Mouse (Mus musculus): ENCODE results near the gene Tuba1a. TPM values are rescaled to one million over a fixed set of nuclear protein-coding genes. Genes with fewer than 3 reads are reported as not detected.
"Not testable (repeated sequence)": the region's sequence is repeated elsewhere in the genome, so short reads cannot be mapped to it uniquely, and the experiment has no call there.

The Tuba1a gene
- polyA plus RNA-seq, 1 experiment from 2014 or later = 17,671 TPM

GRCm38 (mm10) chr15:98982100-98982499 is 28.6 kb upstream of the Tuba1a start:
- no peak overlapping the region for H3K4me2 ChIP-seq
- no peaks in the 10 kb centered on the region for H3K27me3 ChIP-seq (replicated peaks)
- peak overlapping the region; percentile 96 for H3K27ac ChIP-seq
- H3K4me3 ChIP-seq = no peak overlapping the region
- no peaks in the 10 kb centered on the region for H3K36me3 ChIP-seq (replicated peaks)
- no peaks in the 10 kb centered on the region for H3K9me3 ChIP-seq
- no peak for ATAC-seq (replicated peaks)
- no peak overlapping the region for H3K9ac ChIP-seq
- WGBS = 49% methylated on average over 6 of the region's 6 CpGs
- H3K4me1 ChIP-seq = peaks cover 57% of the 10 kb centered on the region

- H3K36me3 ChIP-seq (replicated peaks) = no peaks in the 10 kb centered on the region
- H3K4me3 ChIP-seq = no peak overlapping the region
- no peak for ATAC-seq (replicated peaks)
- no peak overlapping the region for H3K4me2 ChIP-seq
- no peak overlapping the region for H3K9ac ChIP-seq
- WGBS = 27% methylated on average over 7 of the region's 7 CpGs
- no peaks in the 10 kb centered on the region for H3K27me3 ChIP-seq (replicated peaks)
- peak overlapping the region; percentile 92 for H3K27ac ChIP-seq
- H3K9me3 ChIP-seq = no peaks in the 10 kb centered on the region
- peaks cover 55% of the 10 kb centered on the region for H3K4me1 ChIP-seq
Measured at GRCm38 (mm10) chr15:98980012-98980614, 26.6 kb upstream of the Tuba1a start.

GRCm38 (mm10) chr15:98978409-98979172 is 25.1 kb upstream of the Tuba1a start:
- Histone ChIP-seq H3K9me3 (no peaks in the 10 kb centered on the region), H3K4me1 (peaks cover 55% of the 10 kb centered on the region), H3K36me3 (replicated peaks) (no peaks in the 10 kb centered on the region), H3K27me3 (replicated peaks) (no peaks in the 10 kb centered on the region), H3K27ac (peak overlapping the region; percentile 92), H3K4me2 (peak overlapping the region; percentile 49), H3K4me3 (peak overlapping the region; percentile 22; the same call in 1 of the 2 replicates), H3K9ac (peak overlapping the region; percentile 30; the same call in 1 of the 2 replicates)
- WGBS = 29% methylated on average over 20 of the region's 20 CpGs
- ATAC-seq (replicated peaks) = no peak

- Histone ChIP-seq H3K27ac (peak overlapping the region; percentile 92), H3K4me1 (peaks cover 55% of the 10 kb centered on the region), H3K36me3 (replicated peaks) (no peaks in the 10 kb centered on the region), H3K4me2 (peak overlapping the region; percentile 49), H3K4me3 (peak overlapping the region; percentile 22), H3K9me3 (no peaks in the 10 kb centered on the region), H3K27me3 (replicated peaks) (no peaks in the 10 kb centered on the region), H3K9ac (peak overlapping the region; percentile 30; the same call in 1 of the 2 replicates)
- WGBS = 14% methylated on average over 14 of the region's 14 CpGs
- peak; percentile 83 for ATAC-seq (replicated peaks)
Measured at GRCm38 (mm10) chr15:98977759-98978408, 24.4 kb upstream of the Tuba1a start.

- Histone ChIP-seq H3K9ac (peak overlapping the region; percentile 30; the same call in 1 of the 2 replicates), H3K4me3 (peak overlapping the region; percentile 22), H3K9me3 (no peaks in the 10 kb centered on the region), H3K36me3 (replicated peaks) (no peaks in the 10 kb centered on the region), H3K27me3 (replicated peaks) (no peaks in the 10 kb centered on the region), H3K27ac (peak overlapping the region; percentile 92), H3K4me1 (peaks cover 56% of the 10 kb centered on the region), H3K4me2 (peak overlapping the region; percentile 49)
- 52% methylated on average over 21 of the region's 21 CpGs for WGBS
- no peak for ATAC-seq (replicated peaks)
Measured at GRCm38 (mm10) chr15:98976763-98977758, 23.6 kb upstream of the Tuba1a start.

- Histone ChIP-seq H3K4me2 (no peak overlapping the region), H3K9me3 (no peaks in the 10 kb centered on the region), H3K9ac (no peak overlapping the region), H3K27ac (peak overlapping the region; percentile 97), H3K27me3 (replicated peaks) (no peaks in the 10 kb centered on the region), H3K4me3 (no peak overlapping the region), H3K36me3 (replicated peaks) (no peaks in the 10 kb centered on the region), H3K4me1 (peaks cover 70% of the 10 kb centered on the region)
- 76% methylated on average over 9 of the region's 9 CpGs for WGBS
- ATAC-seq (replicated peaks) = no peak
Measured at GRCm38 (mm10) chr15:98973015-98973614, 19.6 kb upstream of the Tuba1a start.

- Histone ChIP-seq H3K4me2 (peak overlapping the region; percentile 53), H3K9ac (peak overlapping the region; percentile 40), H3K4me3 (peak overlapping the region; percentile 25), H3K4me1 (peaks cover 60% of the 10 kb centered on the region), H3K27ac (peak overlapping the region; percentile 97)
- not testable (repeated sequence) for H3K9me3 ChIP-seq; H3K27me3 ChIP-seq (replicated peaks); H3K36me3 ChIP-seq (replicated peaks)
- WGBS = 36% methylated on average over 15 of the region's 15 CpGs
- peak; percentile 65 for ATAC-seq (replicated peaks)
Measured at GRCm38 (mm10) chr15:98971576-98972320, 18.2 kb upstream of the Tuba1a start.

GRCm38 (mm10) chr15:98971111-98971510 is 17.6 kb upstream of the Tuba1a start:
- H3K4me3 ChIP-seq = peak overlapping the region; percentile 25
- no peaks in the 10 kb centered on the region for H3K27me3 ChIP-seq (replicated peaks)
- ATAC-seq (replicated peaks) = peak; percentile 81
- H3K9ac ChIP-seq = peak overlapping the region; percentile 40
- WGBS = 3% methylated on average over 4 of the region's 4 CpGs
- peaks cover 57% of the 10 kb centered on the region for H3K4me1 ChIP-seq
- H3K4me2 ChIP-seq = peak overlapping the region; percentile 53
- no peaks in the 10 kb centered on the region for H3K36me3 ChIP-seq (replicated peaks)
- H3K27ac ChIP-seq = peak overlapping the region; percentile 97
- H3K9me3 ChIP-seq = no peaks in the 10 kb centered on the region

- H3K36me3 ChIP-seq (replicated peaks) = no peaks in the 10 kb centered on the region
- H3K27ac ChIP-seq = peak overlapping the region; percentile 97
- no peaks in the 10 kb centered on the region for H3K9me3 ChIP-seq
- ATAC-seq (replicated peaks) = no peak
- no peaks in the 10 kb centered on the region for H3K27me3 ChIP-seq (replicated peaks)
- H3K4me2 ChIP-seq = peak overlapping the region; percentile 53
- H3K4me1 ChIP-seq = peaks cover 60% of the 10 kb centered on the region
- 2% methylated on average over 16 of the region's 16 CpGs for WGBS
- peak overlapping the region; percentile 11 for H3K9ac ChIP-seq
- peak overlapping the region; percentile 3; the same call in 1 of the 2 replicates for H3K4me3 ChIP-seq
Measured at GRCm38 (mm10) chr15:98969372-98970101, 16.0 kb upstream of the Tuba1a start.

GRCm38 (mm10) chr15:98968701-98969371 is 15.3 kb upstream of the Tuba1a start:
- H3K4me2 ChIP-seq = peak overlapping the region; percentile 53
- no peaks in the 10 kb centered on the region for H3K27me3 ChIP-seq (replicated peaks)
- peak; percentile 78 for ATAC-seq (replicated peaks)
- no peaks in the 10 kb centered on the region for H3K9me3 ChIP-seq
- peaks cover 60% of the 10 kb centered on the region for H3K4me1 ChIP-seq
- H3K4me3 ChIP-seq = peak overlapping the region; percentile 10; the same call in 1 of the 2 replicates
- no peaks in the 10 kb centered on the region for H3K36me3 ChIP-seq (replicated peaks)
- 2% methylated on average over 12 of the region's 12 CpGs for WGBS
- peak overlapping the region; percentile 39 for H3K9ac ChIP-seq
- peak overlapping the region; percentile 97 for H3K27ac ChIP-seq

Data from midbrain, embryonic 15.5 days (tissue).